Mouse (Mus musculus) monocyte, adult 5-6 weeks (primary cell): ENCODE measurements around the gene Immp2l. TPM values are rescaled to one million over a fixed set of nuclear protein-coding genes. Genes with fewer than 3 reads are reported as not detected.
A peak's percentile ranks its signal among the peaks of the same experiment; 100 is the strongest.

Experiments used
- ATAC-seq: fragments of 153-309, 156-312 bp; replicated peaks from 2 replicates; pipeline ENCODE4 v1.8.0; 2017; ENCODE audit warnings: mild to moderate bottlenecking; ENCODE audit not compliant: low TSS enrichment, insufficient number of reproducible peaks, severe bottlenecking, poor library complexity, low FRiP score
- total RNA-seq: library from RNA; stranded (forward); fragments of 200-1000, 200-491, 200-594 nt; gene quantifications from 3 replicates; pipeline ENCODE4 v1.2.3, GENCODE M21; 2017

Gene Immp2l
- total RNA-seq, 1 experiment from 2014 or later = not detected

GRCm38 (mm10) chr12:41044493-41045132 lies 20.7 kb downstream of the Immp2l start:
- no peak for ATAC-seq

GRCm38 (mm10) chr12:41047085-41047766 lies 23.3 kb downstream of the Immp2l start:
- no peak for ATAC-seq

GRCm38 (mm10) chr12:41050945-41051344 lies 27.1 kb downstream of the Immp2l start:
- ATAC-seq = no peak

GRCm38 (mm10) chr12:41052897-41053296 lies 29.0 kb downstream of the Immp2l start:
- ATAC-seq = no peak

- ATAC-seq = no peak
These were observed 30.3 kb downstream of the Immp2l start for GRCm38 (mm10) chr12:41054006-41054791.

- ATAC-seq = no peak
These were observed 32.1 kb downstream of the Immp2l start for GRCm38 (mm10) chr12:41055941-41056340.

GRCm38 (mm10) chr12:41063281-41063680 lies 39.4 kb downstream of the Immp2l start:
- no peak for ATAC-seq

- no peak for ATAC-seq
These were observed 58.0 kb downstream of the Immp2l start for GRCm38 (mm10) chr12:41081843-41082242.

GRCm38 (mm10) chr12:41084370-41085089 lies 60.6 kb downstream of the Immp2l start:
- no peak for ATAC-seq

GRCm38 (mm10) chr12:41089931-41090366 lies 66.1 kb downstream of the Immp2l start:
- no peak for ATAC-seq

GRCm38 (mm10) chr12:41090771-41091170 lies 66.9 kb downstream of the Immp2l start:
- no peak for ATAC-seq

- no peak for ATAC-seq
These were observed 67.4 kb downstream of the Immp2l start for GRCm38 (mm10) chr12:41091316-41091715.

- 0 out of 2 replicates have a peak, but pooled peaks have one; percentile 35 for ATAC-seq
These were observed 72.2 kb downstream of the Immp2l start for GRCm38 (mm10) chr12:41096045-41096444.

- ATAC-seq = no peak
These were observed 73.5 kb downstream of the Immp2l start for GRCm38 (mm10) chr12:41097406-41097805.

GRCm38 (mm10) chr12:41109011-41109410 lies 85.1 kb downstream of the Immp2l start:
- ATAC-seq = no peak

- no peak for ATAC-seq
These were observed 87.6 kb downstream of the Immp2l start for GRCm38 (mm10) chr12:41111456-41111855.

GRCm38 (mm10) chr12:41112137-41112536 lies 88.2 kb downstream of the Immp2l start:
- ATAC-seq = no peak

- ATAC-seq = no peak
These were observed 94.5 kb downstream of the Immp2l start for GRCm38 (mm10) chr12:41118358-41118757.

- no peak for ATAC-seq
These were observed 95.8 kb downstream of the Immp2l start for GRCm38 (mm10) chr12:41119657-41120056.
